Mouse (Mus musculus) embryonic facial prominence, embryonic 15.5 days (tissue): ENCODE results near the gene Apoh. TPM values are rescaled to one million over a fixed set of nuclear protein-coding genes. Genes with fewer than 3 reads are reported as not detected.

ENCODE experiments used
- ATAC-seq: fragments of 200-750 bp; cut with Nextera tagmentation; 2 replicates; pipeline ENCODE4 v1.8.0; 2017; ENCODE audit warnings: low read depth, moderate TSS enrichment; ENCODE audit not compliant: insufficient number of reproducible peaks, low FRiP score, low TSS enrichment
- H3K27ac ChIP-seq: fragments of 300-500 bp; sonication (generic); replicated peaks from 2 replicates; pipeline ENCODE4 v1.5.1; 2015; ENCODE audit warnings: mild to moderate bottlenecking, inconsistent platforms
- H3K27me3 ChIP-seq: fragments of 300-500 bp; sonication (generic); 2 replicates; pipeline ENCODE4 v1.6.1; 2015; ENCODE audit warnings: inconsistent platforms
- H3K36me3 ChIP-seq: fragments of 300-500 bp; sonication (generic); 2 replicates; pipeline ENCODE4 v1.6.1; 2015; ENCODE audit warnings: mild to moderate bottlenecking, inconsistent platforms
- H3K4me1 ChIP-seq: fragments of 300-500 bp; sonication (generic); 2 replicates; pipeline ENCODE4 v1.6.1; 2015; ENCODE audit warnings: inconsistent platforms
- H3K4me2 ChIP-seq: fragments of 300-500 bp; sonication (generic); replicated peaks from 2 replicates; pipeline ENCODE4 v1.6.1; 2015; ENCODE audit warnings: mild to moderate bottlenecking, inconsistent platforms
- H3K4me3 ChIP-seq: fragments of 300-500 bp; sonication (generic); replicated peaks from 2 replicates; pipeline ENCODE4 v1.5.1; 2015; ENCODE audit warnings: mild to moderate bottlenecking, inconsistent platforms
- H3K9ac ChIP-seq: fragments of 300-500 bp; sonication (generic); 2 replicates; pipeline ENCODE4 v1.6.1; 2015; ENCODE audit warnings: inconsistent platforms
- H3K9me3 ChIP-seq: fragments of 300-500 bp; sonication (generic); replicated peaks from 2 replicates; pipeline ENCODE4 v1.6.1; 2016; ENCODE audit warnings: inconsistent platforms
- WGBS: fragments of 180-500 bp; shearing (Covaris S2); methylation state at CpG from one replicate; pipeline ENCODE4 v1.1.7; 2015; 5-methylcytosine and 5-hydroxymethylcytosine counted together
- polyA plus RNA-seq: library from polyadenylated mRNA; unstranded; fragments of >200 nt; fragmentation: Nextera tagmentation; extraction: Ambion mirVana; gene quantifications from 2 replicates; pipeline ENCODE4 v1.2.1, GENCODE M21; 2015

Apoh gene
- polyA plus RNA-seq, 1 experiment from 2014 or later, result not detected

- no peaks in the 10 kb centered on the region for H3K27me3 ChIP-seq
- H3K4me3 ChIP-seq, result no peak overlapping the region
- no peaks in the 10 kb centered on the region for H3K9me3 ChIP-seq
- no peak overlapping the region for H3K9ac ChIP-seq
- peaks cover 3% of the 10 kb centered on the region; the same call in 1 of the 2 replicates for H3K4me1 ChIP-seq
- no peaks in the 10 kb centered on the region for H3K36me3 ChIP-seq
- no peak for ATAC-seq
- no peak overlapping the region for H3K27ac ChIP-seq
- H3K4me2 ChIP-seq, result no peak overlapping the region
- 82% methylated on average over 3 of the region's 3 CpGs for WGBS
Observed at GRCm38 (mm10) chr11:108382664-108383063, 39.5 kb downstream of the Apoh start.

GRCm38 (mm10) chr11:108384920-108385665 lies 41.9 kb downstream of the Apoh start:
- WGBS, result 69% methylated on average over 4 of the region's 4 CpGs
- Histone ChIP-seq H3K4me1 (no peaks in the 10 kb centered on the region), H3K4me3 (no peak overlapping the region), H3K9me3 (no peaks in the 10 kb centered on the region), H3K36me3 (no peaks in the 10 kb centered on the region), H3K4me2 (no peak overlapping the region), H3K27ac (no peak overlapping the region), H3K27me3 (no peaks in the 10 kb centered on the region), H3K9ac (no peak overlapping the region)
- no peak for ATAC-seq

GRCm38 (mm10) chr11:108385666-108386024 lies 42.5 kb downstream of the Apoh start:
- H3K27me3 ChIP-seq, result no peaks in the 10 kb centered on the region
- WGBS, result 88% methylated on average over 1 of the region's 1 CpGs
- no peak overlapping the region for H3K9ac ChIP-seq
- H3K4me2 ChIP-seq, result no peak overlapping the region
- H3K4me1 ChIP-seq, result no peaks in the 10 kb centered on the region
- no peak overlapping the region for H3K27ac ChIP-seq
- H3K36me3 ChIP-seq, result no peaks in the 10 kb centered on the region
- no peak overlapping the region for H3K4me3 ChIP-seq
- no peaks in the 10 kb centered on the region for H3K9me3 ChIP-seq
- no peak for ATAC-seq

- WGBS, result 91% methylated on average over 9 of the region's 9 CpGs
- Histone ChIP-seq H3K4me3 (no peak overlapping the region), H3K9ac (no peak overlapping the region)
Observed at GRCm38 (mm10) chr11:108395061-108395460, 51.9 kb downstream of the Apoh start.

GRCm38 (mm10) chr11:108396076-108396829 lies 53.1 kb downstream of the Apoh start:
- H3K27me3 ChIP-seq, result no peaks in the 10 kb centered on the region
- 78% methylated on average over 7 of the region's 7 CpGs for WGBS
- H3K4me1 ChIP-seq, result no peaks in the 10 kb centered on the region
- H3K9me3 ChIP-seq, result no peaks in the 10 kb centered on the region
- no peak overlapping the region for H3K4me2 ChIP-seq
- H3K27ac ChIP-seq, result no peak overlapping the region
- H3K36me3 ChIP-seq, result no peaks in the 10 kb centered on the region
- H3K9ac ChIP-seq, result no peak overlapping the region
- no peak overlapping the region for H3K4me3 ChIP-seq
- no peak for ATAC-seq

More at GRCm38 (mm10) chr11:108395061-108395460, 51.9 kb downstream of the Apoh start:
- Histone ChIP-seq H3K4me1 (no peaks in the 10 kb centered on the region), H3K27ac (no peak overlapping the region), H3K27me3 (no peaks in the 10 kb centered on the region), H3K9me3 (no peaks in the 10 kb centered on the region), H3K4me2 (no peak overlapping the region), H3K36me3 (no peaks in the 10 kb centered on the region)
- no peak for ATAC-seq

- WGBS, result 45% methylated on average over 8 of the region's 9 CpGs
- H3K4me3 ChIP-seq, result no peak overlapping the region
Observed at GRCm38 (mm10) chr11:108409876-108410644, 66.9 kb downstream of the Apoh start.

GRCm38 (mm10) chr11:108416360-108416759 lies 73.2 kb downstream of the Apoh start:
- ATAC-seq, result no peak
- Histone ChIP-seq H3K27ac (no peak overlapping the region), H3K9ac (no peak overlapping the region), H3K4me2 (no peak overlapping the region), H3K4me3 (no peak overlapping the region), H3K4me1 (no peaks in the 10 kb centered on the region), H3K9me3 (no peaks in the 10 kb centered on the region), H3K36me3 (no peaks in the 10 kb centered on the region), H3K27me3 (no peaks in the 10 kb centered on the region)
- WGBS, result 84% methylated on average over 1 of the region's 1 CpGs

More at GRCm38 (mm10) chr11:108409876-108410644, 66.9 kb downstream of the Apoh start:
- Histone ChIP-seq H3K36me3 (no peaks in the 10 kb centered on the region), H3K4me1 (no peaks in the 10 kb centered on the region), H3K27me3 (no peaks in the 10 kb centered on the region), H3K9me3 (no peaks in the 10 kb centered on the region), H3K27ac (no peak overlapping the region), H3K9ac (no peak overlapping the region), H3K4me2 (no peak overlapping the region)
- ATAC-seq, result no peak

GRCm38 (mm10) chr11:108418540-108418939 lies 75.4 kb downstream of the Apoh start:
- WGBS, result 41% methylated on average over 1 of the region's 1 CpGs
- H3K4me1 ChIP-seq, result no peaks in the 10 kb centered on the region
- no peak overlapping the region for H3K9ac ChIP-seq
- H3K36me3 ChIP-seq, result no peaks in the 10 kb centered on the region
- H3K4me3 ChIP-seq, result no peak overlapping the region
- 0 out of 2 replicates have a peak, but pooled peaks cover 4% of the 10 kb centered on the region for H3K27me3 ChIP-seq
- no peak overlapping the region for H3K27ac ChIP-seq
- H3K9me3 ChIP-seq, result no peaks in the 10 kb centered on the region
- no peak for ATAC-seq
- no peak overlapping the region for H3K4me2 ChIP-seq

GRCm38 (mm10) chr11:108419242-108419641 lies 76.1 kb downstream of the Apoh start:
- Histone ChIP-seq H3K4me2 (no peak overlapping the region), H3K4me1 (0 out of 2 replicates have a peak, but pooled peaks cover 2% of the 10 kb centered on the region)
- WGBS, result 84% methylated on average over 6 of the region's 6 CpGs

GRCm38 (mm10) chr11:108420751-108421150 lies 77.6 kb downstream of the Apoh start:
- Histone ChIP-seq H3K36me3 (no peaks in the 10 kb centered on the region), H3K9me3 (no peaks in the 10 kb centered on the region), H3K4me2 (no peak overlapping the region), H3K9ac (no peak overlapping the region), H3K27ac (no peak overlapping the region), H3K27me3 (0 out of 2 replicates have a peak, but pooled peaks cover 4% of the 10 kb centered on the region), H3K4me3 (no peak overlapping the region), H3K4me1 (peaks cover 9% of the 10 kb centered on the region)
- ATAC-seq, result no peak
- 69% methylated on average over 4 of the region's 4 CpGs for WGBS

More at GRCm38 (mm10) chr11:108419242-108419641, 76.1 kb downstream of the Apoh start:
- Histone ChIP-seq H3K9me3 (no peaks in the 10 kb centered on the region), H3K27ac (no peak overlapping the region), H3K9ac (no peak overlapping the region), H3K27me3 (0 out of 2 replicates have a peak, but pooled peaks cover 4% of the 10 kb centered on the region), H3K4me3 (no peak overlapping the region), H3K36me3 (no peaks in the 10 kb centered on the region)
- ATAC-seq, result no peak

GRCm38 (mm10) chr11:108423221-108423620 lies 80.1 kb downstream of the Apoh start:
- no peak overlapping the region for H3K4me2 ChIP-seq
- no peak overlapping the region for H3K9ac ChIP-seq
- peaks cover 17% of the 10 kb centered on the region for H3K4me1 ChIP-seq
- H3K9me3 ChIP-seq, result no peaks in the 10 kb centered on the region
- WGBS, result 73% methylated on average over 7 of the region's 7 CpGs
- H3K36me3 ChIP-seq, result no peaks in the 10 kb centered on the region
- H3K4me3 ChIP-seq, result no peak overlapping the region
- H3K27ac ChIP-seq, result no peak overlapping the region
- 0 out of 2 replicates have a peak, but pooled peaks cover 4% of the 10 kb centered on the region for H3K27me3 ChIP-seq
- no peak for ATAC-seq
